Mouse (Mus musculus) cerebellum, adult 2 months (tissue): Measurements from ENCODE around the gene Atf6.

ENCODE experiments used
- CTCF ChIP-seq: fragments of 200-500 bp; IDR thresholded peaks from 2 replicates; pipeline ENCODE4 v1.5.1; 2011; ENCODE audit warnings: low read depth, mild to moderate bottlenecking, control low read depth, low read length, moderate library complexity, borderline replicate concordance; ENCODE audit not compliant: insufficient read depth
- POLR2A ChIP-seq: fragments of 200-500 bp; IDR thresholded peaks from 2 replicates; pipeline ENCODE4 v1.6.1; 2011; ENCODE audit warnings: low read length, control low read depth, borderline replicate concordance; ENCODE audit not compliant: insufficient read depth

- TF ChIP-seq CTCF: no peak
- no peak for TF ChIP-seq POLR2A
These were observed 149.3 kb downstream of the Atf6 start for GRCm38 (mm10) chr1:170718133-170718810.
